Mouse (Mus musculus) T-helper 17 cell (primary cell): ENCODE data around the gene Gm10800.
"Not testable (repeated sequence)": the region's sequence is repeated elsewhere in the genome, so short reads cannot be mapped to it uniquely, and the experiment has no call there.

Experiments
- in situ Hi-C, 2 experiments: fragments of 300-600 bp; cut with MboI, MseI; formaldehyde crosslinking; loops; 1 replicate in 1 of 2; 2 replicates in 1 of 2; pipeline ENCODE4 v1.15.1; 2025; ENCODE audit warnings: high pct_unique_total_duplicates in 2 of 2

Gm10800 gene

DNA sequence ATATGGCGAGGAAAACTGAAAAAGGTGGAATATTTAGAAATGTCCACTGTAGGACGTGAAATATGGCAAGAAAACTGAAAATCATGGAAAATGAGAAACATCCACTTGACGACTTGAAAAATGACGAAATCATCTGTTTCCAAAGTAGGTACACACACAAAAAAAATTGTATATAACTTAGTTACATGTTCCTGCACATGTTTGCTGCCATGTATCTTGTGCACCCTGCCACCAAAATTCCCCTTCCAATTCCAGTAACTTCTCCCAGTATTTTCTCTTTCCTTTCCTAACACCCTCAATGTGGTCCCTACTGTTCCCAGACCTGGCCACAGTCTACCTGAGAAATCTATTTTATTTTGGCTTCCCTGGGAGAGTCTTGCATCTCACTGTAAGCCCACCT, at the start of gene Gm10800:
Gene Gm10800, minus strand, starts transcription at position 101 of the 400 bp plus-strand sequence.
- in situ Hi-C loops, result not testable (repeated sequence)

- in situ Hi-C loops, result loop anchor here in 1 of 2 experiments (10.0 kb wide), 1 partner anchor 63 kb away; no protein-coding TSS in a partner anchor
Measured at GRCm38 (mm10) chr2:98697533-98697932, 30.4 kb upstream of the Gm10800 start.

DNA sequence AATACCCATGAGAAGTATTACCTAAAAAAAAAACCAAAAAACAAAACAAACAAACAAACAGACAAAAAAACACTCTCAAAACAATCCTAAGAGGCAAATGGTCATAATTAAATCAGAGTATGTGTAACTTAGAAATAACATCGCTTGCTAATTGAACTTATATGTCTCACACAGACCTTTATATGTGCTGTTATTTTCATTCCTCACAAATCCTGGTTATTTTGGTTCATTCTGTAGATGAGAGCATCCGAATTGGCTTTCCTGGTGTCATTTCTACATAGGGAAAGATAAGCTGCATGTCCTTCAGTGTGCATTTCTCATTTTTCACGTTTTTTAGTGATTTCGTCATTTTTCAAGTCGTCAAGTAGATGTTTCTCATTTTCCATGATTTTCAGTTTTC, 5.2 kb downstream of the Gm10800 start, which contains the start of gene Gm10801:
Gene Gm10801, plus strand, starts transcription at position 301 of the 400 bp plus-strand sequence.
- in situ Hi-C loops, result not testable (repeated sequence)
